Mouse (Mus musculus) layer of hippocampus, adult 18-20 months (tissue): Measurements from ENCODE around the gene St8sia6. TPM values are rescaled to one million over a fixed set of nuclear protein-coding genes. Genes with fewer than 3 reads are reported as not detected.
"Not testable (repeated sequence)": the region's sequence is repeated elsewhere in the genome, so short reads cannot be mapped to it uniquely, and the experiment has no call there.

ENCODE experiments used
- DNase-seq, 2 experiments: peaks; one replicate each; pipeline ENCODE4 v3.0.0; 2022; ENCODE audit warnings: low spot score in 2 of 2
- long read RNA-seq: library from polyadenylated mRNA; stranded (forward); transcript quantifications from one replicate; pipeline ENCODE4 v2.0.0, GENCODE M21; 2021
- total RNA-seq, 2 experiments: library from RNA; stranded (reverse); gene quantifications; 2 replicates each; pipeline ENCODE4 v1.2.3; 2021

Gene St8sia6
- total RNA-seq = 1 to 10 TPM; 3.2 to 4.0 TPM
- long read RNA-seq, full-length matches to known transcripts = 3 of 4 reads
- long read RNA-seq, partial matches to known transcripts = 0 of 4 reads
- long read RNA-seq, other reads (novel, unspliced or antisense) = 1 of 4 reads

DNA sequence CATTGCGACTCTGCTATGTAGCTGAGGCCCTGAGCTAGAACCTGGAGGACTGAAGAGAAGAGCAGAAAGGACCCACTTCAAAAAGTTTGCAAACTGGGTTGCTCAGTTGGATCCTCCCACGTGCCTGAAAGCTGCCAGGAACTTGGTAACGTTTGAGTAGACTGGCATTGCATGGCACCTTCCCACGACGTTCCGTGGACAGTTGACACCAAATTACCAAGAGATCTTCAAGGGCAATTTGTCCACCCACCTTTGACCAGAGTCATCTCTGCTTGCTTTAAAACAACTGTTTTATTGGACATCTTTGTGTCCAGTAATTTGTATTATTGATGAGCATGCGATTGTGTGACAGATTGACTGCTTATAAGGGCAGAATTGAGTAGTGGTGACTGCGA, at the start of gene St8sia6:
Gene St8sia6, minus strand, starts transcription at position 96 of the 395 bp plus-strand sequence.
- DNase-seq = no peak

DNA sequence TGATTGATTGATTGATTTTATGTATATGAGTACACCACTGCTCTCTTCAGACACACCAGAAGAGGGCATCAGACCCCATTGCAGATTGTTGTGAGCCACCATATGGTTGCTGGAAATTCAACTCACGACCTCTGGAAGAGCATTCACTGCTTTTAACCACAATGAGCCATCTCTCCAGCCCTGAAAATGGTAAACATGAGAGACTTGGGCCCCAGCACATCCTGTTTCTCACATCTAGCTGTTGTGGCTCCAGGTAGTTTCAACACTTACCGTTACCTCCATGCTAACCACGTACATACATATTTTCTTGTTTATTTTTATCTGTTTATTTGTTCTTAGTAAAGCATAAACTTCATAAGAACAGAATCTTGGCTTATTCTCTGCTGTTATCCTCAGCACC, 42.4 kb upstream of the St8sia6 start:
- no peak for DNase-seq

DNA sequence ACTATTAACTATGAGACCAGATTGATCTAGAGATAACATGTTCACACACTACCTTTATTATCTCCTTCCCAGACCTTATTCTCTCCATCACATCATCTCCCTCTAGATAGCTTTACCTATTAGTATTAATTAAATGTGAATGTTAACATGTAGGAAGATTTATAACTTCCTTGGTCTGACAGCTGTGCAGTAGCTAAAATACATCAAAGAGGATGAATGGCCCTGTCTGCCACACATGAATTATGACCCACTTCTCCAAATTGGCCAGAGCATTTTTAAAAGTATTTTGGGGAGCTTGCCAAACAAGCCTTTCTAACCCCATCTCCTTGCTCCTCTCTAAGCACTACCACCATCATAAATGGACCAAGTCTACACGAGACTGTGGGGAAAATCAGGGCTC, 41.1 kb upstream of the St8sia6 start:
- DNase-seq = no peak

- DNase-seq = no peak
Measured at GRCm38 (mm10) chr2:13816645-13817044, 22.8 kb upstream of the St8sia6 start.

DNA sequence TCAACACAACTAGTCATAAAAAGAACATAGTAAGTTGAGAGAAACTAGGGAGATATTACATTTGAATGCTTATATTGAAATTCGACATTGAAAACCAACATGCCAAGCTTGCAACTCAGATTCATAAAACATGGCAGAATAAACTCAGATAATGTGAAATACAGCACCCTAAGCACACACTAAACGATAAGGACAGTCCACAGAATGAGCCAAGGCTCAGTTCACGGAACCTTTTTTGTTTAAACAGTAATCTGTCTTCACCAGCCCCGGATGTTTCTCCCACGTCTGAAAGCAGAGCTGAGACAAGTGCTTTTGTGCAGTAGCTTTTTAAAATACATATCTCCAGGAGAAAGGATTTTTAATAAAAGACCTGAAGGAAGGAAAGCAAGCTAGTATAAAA, 14.7 kb upstream of the St8sia6 start:
- DNase-seq = no peak

- DNase-seq = no peak
Measured at GRCm38 (mm10) chr2:13808008-13808407, 14.1 kb upstream of the St8sia6 start.

DNA sequence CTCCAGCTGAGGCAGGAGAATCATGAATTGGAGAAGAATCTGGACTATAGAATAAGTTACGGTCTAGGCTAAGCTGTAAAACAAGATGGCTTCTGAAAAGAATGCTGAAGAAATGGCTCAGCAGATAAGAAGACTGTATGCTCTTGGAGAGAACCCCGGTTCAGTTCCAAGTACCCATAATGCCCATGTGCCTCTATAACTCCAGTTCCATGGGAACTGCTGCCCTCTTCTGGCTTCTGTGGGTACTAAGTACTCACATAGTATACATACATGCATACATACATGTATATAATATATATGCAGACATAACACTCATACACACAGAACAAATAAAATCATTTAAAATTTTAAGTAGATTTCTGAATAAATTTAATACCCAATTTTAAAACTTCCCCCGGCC, 12.3 kb upstream of the St8sia6 start:
- DNase-seq = no peak

DNA sequence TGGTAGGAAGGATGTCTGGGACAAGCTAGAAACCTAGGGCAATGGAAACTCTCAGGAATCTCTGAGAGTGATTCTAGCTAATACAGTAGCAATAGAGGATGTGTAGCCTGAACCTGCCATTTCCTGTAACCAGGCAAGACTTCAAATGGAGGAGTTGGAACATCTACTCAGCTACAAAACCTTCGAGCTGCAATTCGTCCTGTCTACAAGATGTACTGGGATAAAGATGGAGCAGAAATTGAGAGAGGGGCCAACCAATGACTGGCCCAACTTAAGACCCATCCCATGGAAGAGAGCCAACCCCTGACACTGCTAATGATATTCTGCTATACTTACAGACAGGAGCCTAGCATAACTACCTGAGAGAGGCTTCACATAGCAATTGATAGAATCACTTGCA, 6.8 kb upstream of the St8sia6 start:
- no peak for DNase-seq

DNA sequence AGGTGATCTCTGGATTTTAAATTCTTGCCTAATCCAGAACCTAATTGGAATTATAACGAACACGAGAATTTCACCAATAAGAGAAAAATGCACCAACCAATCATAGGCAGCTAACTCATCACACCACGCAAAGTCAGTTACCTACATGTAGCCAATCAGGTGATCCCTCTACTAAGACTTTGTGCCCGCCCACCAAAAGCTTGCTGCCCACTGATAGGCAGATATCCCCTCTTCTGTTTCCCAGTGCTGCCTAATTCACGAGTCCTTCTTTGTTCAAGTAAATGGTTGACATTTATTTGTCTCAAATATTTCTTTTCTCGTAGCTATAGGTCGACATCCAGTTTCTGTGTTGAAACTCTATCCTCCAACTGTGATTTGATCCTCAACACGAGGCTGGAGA, 582 bp upstream of the St8sia6 start:
- DNase-seq = no peak

DNA sequence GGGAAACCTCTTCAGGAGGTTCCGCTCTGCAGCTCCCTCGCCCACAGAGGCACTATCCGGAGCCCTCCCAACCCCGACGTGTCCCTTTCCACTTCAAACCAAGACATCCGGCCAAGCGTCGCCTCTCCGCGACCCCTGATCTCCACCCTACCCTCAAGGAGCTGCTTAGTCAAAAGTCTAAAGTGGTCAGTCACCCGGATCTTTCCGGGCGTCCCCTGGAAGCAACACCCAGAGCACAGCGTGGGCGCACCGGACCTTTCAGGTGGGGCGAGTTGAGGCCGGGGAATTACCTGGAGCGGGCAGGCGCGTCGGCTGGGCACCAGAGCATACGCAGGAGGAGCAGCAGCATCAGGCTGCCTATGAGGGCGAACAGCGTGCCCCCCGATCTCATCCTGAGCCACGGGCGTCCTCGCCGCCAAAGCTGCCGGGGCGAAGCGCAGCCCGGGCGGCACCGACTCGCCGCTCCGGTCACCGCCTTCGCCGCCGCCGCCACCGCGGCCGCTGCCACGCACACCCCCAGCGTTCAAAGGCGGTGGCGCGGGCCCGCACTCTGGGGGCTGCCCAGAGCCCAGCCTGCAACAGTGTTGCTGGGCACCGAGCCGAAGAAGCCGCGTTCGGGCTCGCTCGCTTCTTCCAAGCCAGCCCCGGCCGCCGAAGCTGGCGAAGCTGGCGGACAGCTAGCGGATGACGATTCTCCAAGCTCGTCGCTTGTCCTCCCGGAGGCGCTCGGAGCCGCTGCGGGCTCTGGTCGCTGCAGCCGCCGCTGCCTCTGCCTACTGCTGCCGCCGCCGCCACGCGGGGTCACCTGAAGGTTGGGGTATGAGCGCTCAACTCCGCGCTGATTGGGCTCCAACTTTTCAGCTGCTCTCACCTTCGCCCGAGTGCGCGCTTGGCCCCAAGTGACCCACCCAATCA, 553 bp downstream of the St8sia6 start:
- DNase-seq = peak in 1 of 2 experiments; percentile 15

- no peak for DNase-seq
Measured at GRCm38 (mm10) chr2:13792256-13793005, 1.4 kb downstream of the St8sia6 start.

GRCm38 (mm10) chr2:13791598-13791997, 2.3 kb downstream of the St8sia6 start:
- no peak for DNase-seq

GRCm38 (mm10) chr2:13789365-13789764, 4.5 kb downstream of the St8sia6 start:
- DNase-seq = no peak

DNA sequence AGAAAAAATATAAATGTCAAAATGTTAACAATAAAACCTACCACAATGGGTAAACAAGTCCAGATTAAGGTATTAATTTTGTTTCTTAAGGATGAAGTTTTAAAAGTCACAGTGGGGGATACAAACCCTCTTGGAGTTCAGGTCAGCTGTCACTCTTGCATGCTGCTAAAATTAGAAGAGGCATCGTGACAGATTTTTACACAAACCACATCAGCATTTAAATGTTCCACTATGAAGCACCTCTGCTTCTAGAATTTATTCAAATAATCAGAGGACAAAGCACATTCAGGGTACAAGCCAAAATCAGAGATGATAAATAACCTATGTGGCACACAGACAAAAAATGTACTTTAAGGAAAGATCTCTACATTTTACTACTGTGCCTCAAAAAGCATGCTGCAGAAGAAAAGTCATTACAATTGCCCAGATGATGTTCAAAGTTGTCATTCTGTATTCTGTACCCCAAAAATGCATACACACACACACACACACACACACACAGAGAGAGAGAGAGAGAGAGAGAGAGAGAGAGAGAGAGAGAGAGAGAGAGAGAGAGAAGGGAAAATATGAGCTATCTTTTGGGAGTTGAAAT, 7.2 kb downstream of the St8sia6 start:
- no peak for DNase-seq

- not testable (repeated sequence) for DNase-seq
Measured at GRCm38 (mm10) chr2:13785992-13786391, 7.9 kb downstream of the St8sia6 start.

- DNase-seq = no peak
Measured at GRCm38 (mm10) chr2:13785247-13785646, 8.6 kb downstream of the St8sia6 start.

GRCm38 (mm10) chr2:13784448-13784847, 9.4 kb downstream of the St8sia6 start:
- DNase-seq = no peak

GRCm38 (mm10) chr2:13777032-13777431, 16.8 kb downstream of the St8sia6 start:
- DNase-seq = no peak

GRCm38 (mm10) chr2:13776453-13776852, 17.4 kb downstream of the St8sia6 start:
- DNase-seq = no peak

DNA sequence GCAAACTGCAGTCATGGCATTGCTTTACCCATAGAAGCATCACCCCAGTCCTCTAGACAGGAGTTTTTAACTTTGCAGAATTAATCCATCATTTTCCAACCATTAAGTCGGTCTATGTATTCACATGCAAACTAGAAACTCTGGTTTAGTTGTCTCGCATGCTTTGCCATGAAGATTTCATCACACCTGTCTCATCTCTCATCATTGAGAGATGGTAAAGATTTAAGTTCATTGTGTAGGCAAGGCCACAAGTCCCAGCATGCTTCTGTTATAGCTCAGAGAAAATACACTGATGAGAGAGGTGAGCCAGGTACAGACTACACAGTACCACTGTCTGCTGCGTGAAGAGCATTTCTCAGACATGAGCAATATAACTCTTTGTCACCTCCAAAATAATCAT, 18.8 kb downstream of the St8sia6 start:
- no peak for DNase-seq

DNA sequence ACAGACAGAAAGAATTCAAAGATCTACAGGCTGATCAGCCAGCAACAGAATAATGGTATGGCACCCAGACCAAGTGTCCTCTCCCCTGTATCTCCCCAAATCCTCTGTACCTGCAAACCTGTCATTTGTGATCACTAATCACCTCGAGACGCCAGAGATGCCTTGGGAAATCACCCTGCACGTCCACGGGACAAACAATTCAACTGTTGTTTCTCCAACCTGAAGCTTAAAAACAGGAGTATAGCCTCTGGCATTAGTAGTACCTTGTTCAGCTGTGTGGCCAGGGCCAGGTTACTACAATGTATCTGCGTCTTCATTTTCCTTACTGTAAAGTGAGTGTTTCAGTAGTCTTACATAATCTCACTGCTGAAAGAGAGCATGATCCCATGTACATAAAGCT, 25.3 kb downstream of the St8sia6 start:
- no peak for DNase-seq
